Mouse (Mus musculus) neural tube, embryonic 11.5 days (tissue): ENCODE measurements around the gene Sbno2. TPM values are rescaled to one million over a fixed set of nuclear protein-coding genes. Genes with fewer than 3 reads are reported as not detected.

ENCODE experiments used
- ATAC-seq: fragments of 200-750 bp; cut with Nextera tagmentation; 2 replicates; pipeline ENCODE4 v1.8.0; 2017; ENCODE audit warnings: moderate number of reproducible peaks, mild to moderate bottlenecking, moderate TSS enrichment, moderate library complexity; ENCODE audit not compliant: insufficient read depth, low FRiP score, low TSS enrichment
- DNase-seq: peaks from one replicate; pipeline ENCODE4 v3.0.0-alpha.2; 2015; ENCODE audit warnings: low spot score
- H3K27ac ChIP-seq: fragments of 300-500 bp; sonication (generic); 2 replicates; pipeline ENCODE4 v1.5.1; 2014; ENCODE audit warnings: low read depth, mild to moderate bottlenecking, low read length
- H3K27me3 ChIP-seq: fragments of 300-500 bp; sonication (generic); 2 replicates; pipeline ENCODE4 v1.6.1; 2014; ENCODE audit warnings: mild to moderate bottlenecking, low read length, mixed read lengths; ENCODE audit not compliant: control insufficient read depth, insufficient read depth
- H3K36me3 ChIP-seq: fragments of 300-500 bp; sonication (generic); 2 replicates; pipeline ENCODE4 v1.6.1; 2014; ENCODE audit warnings: mild to moderate bottlenecking, low read length, moderate library complexity, mixed read lengths; ENCODE audit not compliant: control insufficient read depth, insufficient read depth
- H3K4me1 ChIP-seq: fragments of 300-500 bp; sonication (generic); 2 replicates; pipeline ENCODE4 v1.6.1; 2014; ENCODE audit warnings: low read length, mixed read lengths; ENCODE audit not compliant: control insufficient read depth, insufficient read depth
- H3K4me2 ChIP-seq: fragments of 300-500 bp; sonication (generic); 2 replicates; pipeline ENCODE4 v1.6.1; 2014; ENCODE audit warnings: low read depth, mild to moderate bottlenecking, moderate library complexity
- H3K4me3 ChIP-seq: fragments of 300-500 bp; sonication (generic); 2 replicates; pipeline ENCODE4 v1.5.1; 2014; ENCODE audit warnings: low read depth, low read length
- H3K9ac ChIP-seq: fragments of 300-500 bp; sonication (generic); 2 replicates; pipeline ENCODE4 v1.6.1; 2014; ENCODE audit warnings: mild to moderate bottlenecking, low read length
- H3K9me3 ChIP-seq: fragments of 300-500 bp; sonication (generic); 2 replicates; pipeline ENCODE4 v1.6.1; 2016; ENCODE audit warnings: low read length; ENCODE audit not compliant: control insufficient read depth
- WGBS: fragments of 180-500 bp; shearing (Covaris S2); extraction: QIAGEN DNeasy Blood & Tissue Kit; methylation state at CpG from one replicate; pipeline ENCODE4 v1.1.7; 2014; 5-methylcytosine and 5-hydroxymethylcytosine counted together
- polyA plus RNA-seq: library from polyadenylated mRNA; unstranded; fragments of >200 nt; fragmentation: Nextera tagmentation; extraction: Ambion mirVana; gene quantifications from 2 replicates; pipeline ENCODE4 v1.2.1, GENCODE M21; 2014

Gene Sbno2
- polyA plus RNA-seq, 1 experiment from 2014 or later: 11.9 TPM

DNA sequence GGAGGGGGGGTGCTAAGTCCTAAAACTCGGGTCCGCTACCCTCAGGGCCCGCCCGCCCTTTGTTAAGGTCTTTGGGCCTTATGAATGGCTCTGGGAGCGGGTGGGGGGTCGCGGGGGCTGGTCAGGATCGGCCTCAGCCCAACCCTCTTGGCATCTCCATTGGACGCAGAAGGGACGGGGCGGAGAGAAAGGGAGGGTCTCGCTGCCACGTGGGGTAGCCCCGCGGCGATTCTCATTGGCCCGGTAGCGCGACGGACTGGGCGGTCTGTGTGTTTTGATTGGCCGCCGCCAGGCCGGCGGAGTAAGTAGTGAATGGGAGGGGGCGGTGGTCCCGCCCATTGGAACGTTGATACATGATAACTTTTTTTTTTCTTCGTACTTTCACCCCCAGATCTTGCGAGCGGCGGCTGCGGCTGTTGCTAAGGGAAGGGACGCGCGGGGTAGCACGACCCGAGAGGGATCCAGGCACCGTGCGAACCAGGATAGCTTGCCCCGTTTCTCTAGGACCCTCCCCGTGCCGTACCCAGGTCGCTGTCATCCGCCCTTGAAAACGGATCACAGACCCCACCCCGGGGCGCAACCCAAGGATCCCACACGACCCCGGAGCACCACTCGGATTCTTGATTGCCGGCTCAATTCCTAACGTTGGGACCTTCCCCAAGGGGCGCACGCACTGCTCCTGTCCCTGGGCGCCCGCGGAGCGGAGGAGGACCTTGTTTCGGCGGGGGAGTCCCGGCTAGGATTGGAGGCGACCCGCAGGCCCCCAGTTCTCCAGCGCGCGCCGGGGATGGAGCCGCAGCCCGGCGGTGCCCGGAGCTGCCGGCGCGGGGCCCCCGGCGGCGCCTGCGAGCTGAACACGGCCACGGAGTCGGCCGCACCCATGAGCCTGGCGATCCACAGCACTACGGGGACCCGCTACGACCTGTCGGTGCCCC, 44.2 kb upstream of the Sbno2 start:
- Histone ChIP-seq H3K9me3 (no peaks in the 10 kb centered on the region), H3K9ac (peak overlapping the region; percentile 100), H3K27me3 (no peaks in the 10 kb centered on the region), H3K27ac (peak overlapping the region; percentile 98), H3K4me2 (peak overlapping the region; percentile 98), H3K4me1 (peaks cover 42% of the 10 kb centered on the region), H3K36me3 (peaks cover 38% of the 10 kb centered on the region), H3K4me3 (peak overlapping the region; percentile 100)
- under 1% methylated on average over 85 of the region's 88 CpGs for WGBS
- DNase-seq (peak; percentile 99), ATAC-seq (peak; percentile 72)

DNA sequence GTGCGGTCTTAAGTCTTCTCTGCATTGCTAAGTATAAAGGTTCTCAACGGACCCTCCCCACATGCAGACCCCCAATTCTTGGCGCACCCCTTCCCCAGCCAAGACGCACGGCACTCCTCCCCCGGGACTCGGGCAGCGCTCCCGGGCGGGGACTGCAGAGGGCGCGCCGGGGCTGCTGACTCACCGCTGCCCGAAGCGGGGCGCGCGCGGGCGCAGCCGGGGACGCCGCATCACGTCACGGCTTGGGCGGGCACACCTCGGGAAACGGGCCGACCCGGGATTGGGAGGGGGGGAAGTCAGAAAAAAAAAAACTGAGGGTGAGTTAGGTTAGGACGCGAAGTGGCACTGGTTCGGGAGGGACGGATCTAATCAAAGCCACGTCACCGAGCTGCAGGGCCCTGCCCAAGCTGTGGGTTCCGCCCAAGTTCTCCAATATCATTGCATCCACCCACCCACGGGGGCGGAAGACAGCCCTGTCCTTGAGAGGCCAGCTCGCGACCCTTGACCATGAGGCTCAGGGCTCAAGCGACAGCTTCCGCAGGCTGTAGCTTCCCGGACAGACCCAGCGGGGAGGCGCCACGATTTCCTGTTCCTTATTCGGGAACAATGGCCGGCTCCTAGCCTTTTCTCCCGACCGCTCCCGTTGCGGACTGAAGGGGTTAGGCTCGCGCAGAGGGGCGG, 43.4 kb upstream of the Sbno2 start:
- H3K9ac ChIP-seq: peak overlapping the region; percentile 100
- peaks cover 34% of the 10 kb centered on the region for H3K4me1 ChIP-seq
- WGBS: under 1% methylated on average over 55 of the region's 57 CpGs

DNA sequence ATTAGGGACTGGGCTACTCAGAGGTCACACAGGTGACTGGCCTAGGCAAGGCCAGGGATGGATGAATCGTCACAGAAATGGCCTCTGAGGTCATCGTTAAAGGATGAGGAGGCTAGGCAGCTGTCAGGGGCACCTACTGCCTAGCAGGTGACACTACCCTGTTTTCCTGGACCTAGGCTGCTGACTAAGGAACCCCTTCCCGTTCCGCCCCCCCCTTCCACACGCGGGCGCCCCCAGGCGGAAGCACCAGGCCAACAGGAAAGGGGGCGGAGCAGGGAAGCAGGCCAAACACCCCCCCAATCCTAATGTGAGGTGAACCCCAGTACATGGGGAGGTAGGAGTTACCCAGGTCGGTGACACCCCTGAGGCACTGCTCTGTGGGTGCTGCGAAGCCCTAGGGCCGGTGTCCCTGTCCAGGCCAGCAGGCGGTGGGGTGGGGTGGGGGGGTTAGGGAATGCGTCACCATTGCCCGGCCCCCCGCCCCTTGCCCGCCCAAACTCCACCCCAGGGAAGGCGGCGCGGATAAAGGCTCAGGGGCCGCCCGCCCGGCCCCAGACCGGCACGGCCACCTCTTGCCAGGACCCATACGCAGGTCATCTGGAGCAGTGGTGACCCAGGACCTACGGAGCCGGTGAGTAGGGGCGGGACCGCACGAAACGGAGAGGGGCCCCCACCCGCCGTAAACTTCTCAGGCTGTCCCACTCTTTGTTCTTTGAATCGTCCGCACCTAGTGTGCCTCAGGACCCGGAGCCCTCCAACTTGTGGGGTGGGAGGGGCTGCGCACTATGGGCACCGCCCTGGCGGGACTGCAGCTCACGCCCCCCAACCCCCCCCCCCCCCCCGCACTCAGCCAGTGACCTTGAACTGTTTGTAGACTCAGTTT, 42.6 kb upstream of the Sbno2 start, which contains the start of gene Midn:
Gene Midn (plus strand): TSS at position 554 of the 883 bp plus-strand sequence.
- DNase-seq (peak; percentile 79), ATAC-seq (peak; percentile 27)
- H3K9ac ChIP-seq: peak within 1 kb of the TSS; percentile 100
- no peaks in the 10 kb centered on the region for H3K27me3 ChIP-seq
- H3K9me3 ChIP-seq: no peaks in the 10 kb centered on the region
- under 1% methylated on average over 36 of the region's 42 CpGs for WGBS
- peaks cover 22% of the 10 kb centered on the region for H3K36me3 ChIP-seq
- peak within 1 kb of the TSS; percentile 100 for H3K4me3 ChIP-seq
- peaks cover 27% of the 10 kb centered on the region for H3K4me1 ChIP-seq
- peak within 1 kb of the TSS; percentile 98 for H3K27ac ChIP-seq
- H3K4me2 ChIP-seq: peak within 1 kb of the TSS; percentile 65

More for the DNA sequence above, 43.4 kb upstream of the Sbno2 start:
- ATAC-seq (peak; percentile 22), DNase-seq (peak; percentile 95)
- Histone ChIP-seq H3K4me2 (peak overlapping the region; percentile 65), H3K27ac (peak overlapping the region; percentile 98), H3K36me3 (peaks cover 30% of the 10 kb centered on the region), H3K4me3 (peak overlapping the region; percentile 100), H3K9me3 (no peaks in the 10 kb centered on the region), H3K27me3 (no peaks in the 10 kb centered on the region)

DNA sequence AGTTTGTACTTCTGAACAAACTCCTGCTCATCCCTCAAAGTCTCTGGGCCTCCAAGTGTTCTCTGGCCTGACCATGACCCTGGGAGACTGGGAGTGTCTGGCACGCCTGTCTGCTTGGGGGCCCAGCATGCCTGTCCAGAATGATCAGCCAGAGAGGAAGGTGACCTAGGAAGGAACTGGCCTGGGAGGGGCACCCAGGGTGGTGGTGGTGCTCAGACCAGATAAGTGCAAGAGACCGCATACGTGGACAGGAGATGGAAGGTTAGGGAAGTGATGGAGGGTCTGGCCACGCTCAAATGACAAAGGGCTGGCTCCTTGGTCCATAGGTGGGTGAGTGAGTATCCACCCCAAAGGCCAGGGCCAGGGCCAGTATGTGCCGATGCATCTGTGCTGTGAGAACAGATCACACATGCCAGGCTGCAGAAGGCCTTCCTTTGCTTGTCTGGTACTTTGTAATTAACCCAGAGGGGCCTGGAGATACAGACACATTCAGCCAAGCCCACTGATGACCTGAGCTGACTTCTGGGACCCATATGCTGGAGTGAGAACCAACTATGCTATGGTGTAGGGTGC, 41.9 kb upstream of the Sbno2 start:
- Histone ChIP-seq H3K36me3 (peaks cover 15% of the 10 kb centered on the region), H3K4me1 (peaks cover 27% of the 10 kb centered on the region), H3K4me2 (peak overlapping the region; percentile 65), H3K27me3 (no peaks in the 10 kb centered on the region), H3K4me3 (peak overlapping the region; percentile 100), H3K9me3 (no peaks in the 10 kb centered on the region), H3K27ac (peak overlapping the region; percentile 98), H3K9ac (no peak overlapping the region; the same call in 1 of the 2 replicates)
- DNase-seq (no peak), ATAC-seq (no peak)
- WGBS: 70% methylated on average over 5 of the region's 5 CpGs

DNA sequence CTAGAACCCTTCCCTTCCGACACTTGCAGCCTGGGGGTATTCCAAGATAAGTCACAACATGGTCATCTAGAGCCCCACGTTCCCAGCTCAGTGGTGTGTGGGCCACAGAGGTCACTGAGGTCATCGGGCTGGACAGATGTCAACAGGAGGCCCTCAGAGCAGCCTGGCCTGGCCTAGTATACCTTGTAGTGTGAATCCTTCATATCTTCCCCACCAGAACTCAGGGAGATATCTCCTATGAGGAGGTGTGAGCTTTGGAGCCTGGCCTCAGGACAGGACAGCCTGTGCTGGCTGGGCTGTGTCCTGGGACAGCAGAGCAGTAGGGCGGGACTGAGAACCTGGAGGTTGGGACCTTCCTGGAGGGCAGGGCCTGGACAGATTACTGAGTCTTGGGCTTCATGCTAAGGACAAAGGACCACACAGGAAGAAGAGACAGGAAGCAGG, 41.2 kb upstream of the Sbno2 start:
- 75% methylated on average over 4 of the region's 4 CpGs for WGBS
- H3K9ac ChIP-seq: no peak overlapping the region; the same call in 1 of the 2 replicates
- DNase-seq (no peak), ATAC-seq (no peak)
- no peaks in the 10 kb centered on the region for H3K9me3 ChIP-seq
- H3K4me2 ChIP-seq: no peak overlapping the region
- no peak overlapping the region for H3K27ac ChIP-seq
- H3K36me3 ChIP-seq: peaks cover 12% of the 10 kb centered on the region
- peak overlapping the region; percentile 4; the same call in 1 of the 2 replicates for H3K4me3 ChIP-seq
- no peaks in the 10 kb centered on the region for H3K27me3 ChIP-seq
- H3K4me1 ChIP-seq: peaks cover 24% of the 10 kb centered on the region

DNA sequence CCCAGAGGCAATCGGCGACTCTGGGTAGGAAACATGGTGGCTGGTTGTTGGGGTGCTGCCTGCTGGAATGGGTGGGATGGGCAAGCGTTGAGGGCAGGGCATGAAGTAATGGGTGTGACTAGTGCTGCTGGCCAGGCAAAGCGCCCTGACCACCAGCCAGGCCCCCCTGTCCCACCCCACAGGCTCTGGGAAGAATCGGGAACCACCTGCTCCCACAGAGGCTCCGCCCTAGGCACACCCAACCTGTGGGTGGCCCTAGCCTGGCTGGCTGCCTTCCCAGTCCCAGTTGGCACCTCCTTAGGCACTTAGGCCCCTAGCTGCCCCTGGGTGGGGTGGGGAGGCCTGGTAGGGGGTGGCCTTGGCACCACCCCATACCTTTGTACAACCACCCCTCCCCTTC, 40.5 kb upstream of the Sbno2 start:
- H3K9me3 ChIP-seq: no peaks in the 10 kb centered on the region
- 89% methylated on average over 5 of the region's 6 CpGs for WGBS

DNA sequence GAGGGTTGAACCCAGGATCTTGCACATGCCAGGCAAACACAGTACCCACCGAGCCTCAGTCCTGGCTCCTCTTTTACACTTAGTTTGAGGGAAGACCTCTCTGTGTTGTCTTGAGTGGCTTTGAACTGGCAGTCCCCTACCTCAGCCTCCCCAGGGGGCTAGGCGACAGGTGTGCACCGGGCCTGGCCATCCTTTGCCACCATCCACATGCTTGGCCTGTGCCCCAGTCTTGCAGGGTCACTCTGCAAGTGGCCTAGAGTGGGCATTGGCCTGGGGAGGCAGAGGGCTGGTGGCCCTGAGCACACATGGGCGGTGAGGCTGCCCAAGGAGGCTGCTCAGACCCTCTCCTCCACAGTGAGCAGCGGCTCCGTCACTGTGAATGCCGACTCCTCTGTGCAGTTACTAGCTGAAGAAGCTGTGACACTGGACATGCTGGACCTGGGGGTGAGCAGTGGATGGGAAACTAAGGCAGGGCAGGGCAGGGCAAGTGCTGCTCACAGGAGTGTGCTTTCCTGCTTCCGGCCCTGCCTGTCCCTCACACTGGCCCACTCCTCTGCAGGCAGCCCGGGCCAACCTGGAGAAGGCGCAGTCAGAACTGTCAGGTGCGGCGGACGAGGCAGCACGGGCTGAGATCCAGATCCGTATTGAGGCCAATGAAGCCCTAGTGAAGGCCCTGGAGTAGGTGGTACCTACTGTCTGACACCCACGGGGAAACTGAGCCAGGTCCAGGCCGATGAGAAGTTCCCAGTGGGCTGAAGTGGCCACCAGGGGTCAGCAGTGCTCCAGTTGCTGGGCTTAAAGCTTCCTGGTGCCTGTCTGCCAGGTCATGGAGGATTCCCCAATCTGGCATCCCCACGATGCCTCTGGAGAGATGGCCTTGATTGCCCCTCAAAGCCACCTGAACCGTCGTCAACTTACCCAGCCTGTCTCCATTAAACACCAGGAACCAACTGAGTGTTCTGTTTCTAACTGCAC, 39.8 kb upstream of the Sbno2 start:
- Histone ChIP-seq H3K9me3 (no peaks in the 10 kb centered on the region), H3K4me3 (peak overlapping the region; percentile 8; the same call in 1 of the 2 replicates), H3K27me3 (no peaks in the 10 kb centered on the region), H3K36me3 (peaks cover 11% of the 10 kb centered on the region), H3K4me1 (peaks cover 23% of the 10 kb centered on the region), H3K4me2 (0 out of 2 replicates have a peak overlapping the region, but pooled peaks have one; percentile 3), H3K27ac (0 out of 2 replicates have a peak overlapping the region, but pooled peaks have one; percentile 34), H3K9ac (no peak overlapping the region; the same call in 1 of the 2 replicates)
- DNase-seq: peak; percentile 80
- 78% methylated on average over 20 of the region's 20 CpGs for WGBS
- no peak for ATAC-seq

More for the DNA sequence above, 40.5 kb upstream of the Sbno2 start:
- Histone ChIP-seq H3K4me3 (no peak overlapping the region), H3K27me3 (no peaks in the 10 kb centered on the region), H3K27ac (no peak overlapping the region), H3K4me2 (no peak overlapping the region), H3K36me3 (peaks cover 11% of the 10 kb centered on the region), H3K9ac (no peak overlapping the region), H3K4me1 (peaks cover 23% of the 10 kb centered on the region)
- ATAC-seq (no peak), DNase-seq (no peak)
